Mouse (Mus musculus): ENCODE measurements at regions not wholly inside any gene's neighbourhood (a gene's known extent, or its start where the extent isn't known, plus 50 kb on each side); places are given as distances from the start of the nearest gene placed in this dataset.

DNA sequence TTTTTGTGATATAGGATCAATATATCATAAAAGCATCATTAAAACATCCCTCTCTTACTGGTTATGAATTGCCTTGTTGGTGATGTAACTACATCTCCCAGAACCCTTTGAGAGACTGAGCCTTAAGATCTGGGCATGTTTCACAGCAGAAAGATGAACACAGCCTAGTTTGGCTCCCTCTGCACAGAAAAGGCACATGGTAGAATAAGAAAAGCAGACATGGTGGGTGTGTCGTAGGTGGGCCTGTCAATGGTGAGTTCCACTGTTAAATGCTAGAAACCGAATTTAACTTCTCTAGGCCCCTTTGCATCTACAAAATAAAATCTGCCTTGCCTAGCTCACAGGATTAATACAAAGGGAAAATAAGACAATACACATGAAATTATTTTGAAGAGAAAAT, 343.3 kb upstream of the Smarca2 start:
- no peak overlapping the region for H3K9ac ChIP-seq (ENCODE audit: insufficient read depth, low read depth, low read length, poor library complexity, severe bottlenecking)
- no peak overlapping the region for H3K27ac ChIP-seq (ENCODE audit: insufficient read depth, low read depth, low read length, poor library complexity, severe bottlenecking)
- no peaks in the 10 kb centered on the region for H3K9me3 ChIP-seq (ENCODE audit: control insufficient read depth, insufficient read depth, low read depth, low read length)
- no peak overlapping the region for H3K4me3 ChIP-seq (ENCODE audit: insufficient read depth in 1 of 2, low read depth in 1 of 2, low read length in 2 of 2, poor library complexity in 1 of 2, severe bottlenecking in 1 of 2)
- in situ Hi-C loops (cut with MboI; ENCODE audit: low sequenced_read_pairs in 2 of 2, unreplicated experiment in 2 of 2): no loop called here
- no peak for DNase-seq (ENCODE audit: low read depth, low spot score)
- H3K36me3 ChIP-seq (ENCODE audit: control insufficient read depth, insufficient read depth, low read length, poor library complexity, severe bottlenecking): no peaks in the 10 kb centered on the region
- no peaks in the 10 kb centered on the region for H3K4me1 ChIP-seq (ENCODE audit: control insufficient read depth in 2 of 2, insufficient read depth in 2 of 2, low read length in 2 of 2, poor library complexity in 1 of 2)
- TF ChIP-seq ZNF384 (IDR thresholded peaks at IDR 0.05; ENCODE audit: low read depth, low read length) (no peak), HCFC1 (IDR thresholded peaks at IDR 0.05; ENCODE audit: borderline replicate concordance, insufficient read depth, low read length) (no peak), MAFK (IDR thresholded peaks at IDR 0.05; ENCODE audit: insufficient read depth, low read depth, low read length) (no peak), CHD2 (IDR thresholded peaks at IDR 0.05; ENCODE audit: low read depth, low read length) (no peak), ZC3H11A (IDR thresholded peaks at IDR 0.05; ENCODE audit: borderline replicate concordance, low read depth, low read length) (no peak)

DNA sequence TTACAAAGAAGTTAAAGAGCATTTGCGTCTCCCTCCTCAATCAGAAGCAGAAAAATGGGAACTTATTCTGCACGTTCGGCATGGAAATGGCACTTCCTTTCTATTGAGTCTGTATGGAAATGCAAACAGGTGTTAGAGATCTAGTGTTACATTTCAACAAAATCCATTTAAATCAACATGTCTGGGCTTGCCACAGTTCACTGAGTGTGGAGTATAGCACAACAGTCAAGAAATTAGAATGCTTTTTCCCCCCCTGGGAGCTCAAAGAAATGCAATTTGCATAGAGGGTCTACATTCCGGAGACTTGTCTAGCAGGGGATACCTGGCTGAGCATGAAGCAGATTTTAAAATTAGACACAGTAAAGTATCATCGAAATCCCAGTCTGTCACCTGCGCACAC, 308.5 kb upstream of the Smarca2 start:
- DNase-seq (ENCODE audit: low read depth, low spot score): no peak
- in situ Hi-C loops (cut with MboI; ENCODE audit: low sequenced_read_pairs in 2 of 2, unreplicated experiment in 2 of 2): no loop called here
- TF ChIP-seq ZC3H11A (IDR thresholded peaks at IDR 0.05; ENCODE audit: borderline replicate concordance, low read depth, low read length): no peak
- no peak for TF ChIP-seq MAFK (IDR thresholded peaks at IDR 0.05; ENCODE audit: insufficient read depth, low read depth, low read length)
- no peak for TF ChIP-seq ZNF384 (IDR thresholded peaks at IDR 0.05; ENCODE audit: low read depth, low read length)
- no peak for TF ChIP-seq HCFC1 (IDR thresholded peaks at IDR 0.05; ENCODE audit: borderline replicate concordance, insufficient read depth, low read length)
- TF ChIP-seq CHD2 (IDR thresholded peaks at IDR 0.05; ENCODE audit: low read depth, low read length): no peak
- Histone ChIP-seq H3K9me3 (ENCODE audit: control insufficient read depth, insufficient read depth, low read depth, low read length) (no peaks in the 10 kb centered on the region), H3K27ac (ENCODE audit: insufficient read depth, low read depth, low read length, poor library complexity, severe bottlenecking) (no peak overlapping the region), H3K4me3 (ENCODE audit: insufficient read depth in 1 of 2, low read depth in 1 of 2, low read length in 2 of 2, poor library complexity in 1 of 2, severe bottlenecking in 1 of 2) (no peak overlapping the region), H3K4me1 (ENCODE audit: control insufficient read depth in 2 of 2, insufficient read depth in 2 of 2, low read length in 2 of 2, poor library complexity in 1 of 2) (no peaks in the 10 kb centered on the region), H3K9ac (ENCODE audit: insufficient read depth, low read depth, low read length, poor library complexity, severe bottlenecking) (no peak overlapping the region), H3K36me3 (ENCODE audit: control insufficient read depth, insufficient read depth, low read length, poor library complexity, severe bottlenecking) (no peaks in the 10 kb centered on the region)

DNA sequence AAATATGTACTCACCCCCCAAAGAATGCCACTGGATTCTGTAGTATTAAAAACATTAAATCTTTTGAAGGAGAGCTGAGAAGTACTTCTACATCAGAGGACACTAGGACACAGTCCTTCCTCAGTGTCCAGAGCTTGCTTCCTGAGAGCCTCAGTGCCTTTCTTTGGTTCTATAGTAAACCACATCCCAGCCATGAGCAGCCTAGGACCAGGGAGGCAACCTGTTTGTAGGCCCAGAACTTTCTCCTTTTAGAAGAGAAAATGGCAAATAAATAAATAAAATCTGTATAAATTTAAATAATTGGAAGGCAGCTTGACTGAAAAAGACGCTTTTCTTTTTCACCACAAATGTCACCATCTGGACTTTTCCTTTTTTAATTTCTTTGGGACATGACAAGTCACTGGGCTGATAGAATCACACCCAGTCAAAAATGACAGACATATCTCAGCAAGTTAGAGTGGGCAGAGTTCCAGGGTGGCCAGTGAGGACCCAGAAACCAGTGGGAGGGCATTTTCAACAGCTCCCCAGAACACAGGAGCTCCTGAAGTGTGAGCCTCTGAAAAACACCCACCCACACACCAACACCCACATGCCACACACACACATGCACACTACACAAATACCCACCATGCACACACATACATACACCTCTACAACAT, 296.2 kb upstream of the Smarca2 start:
- Histone ChIP-seq H3K9ac (ENCODE audit: insufficient read depth, low read depth, low read length, poor library complexity, severe bottlenecking) (no peak overlapping the region), H3K27ac (ENCODE audit: insufficient read depth, low read depth, low read length, poor library complexity, severe bottlenecking) (no peak overlapping the region), H3K4me3 (ENCODE audit: insufficient read depth in 1 of 2, low read depth in 1 of 2, low read length in 2 of 2, poor library complexity in 1 of 2, severe bottlenecking in 1 of 2) (no peak overlapping the region), H3K9me3 (ENCODE audit: control insufficient read depth, insufficient read depth, low read depth, low read length) (no peaks in the 10 kb centered on the region), H3K4me1 (ENCODE audit: control insufficient read depth in 2 of 2, insufficient read depth in 2 of 2, low read length in 2 of 2, poor library complexity in 1 of 2) (no peaks in the 10 kb centered on the region), H3K36me3 (ENCODE audit: control insufficient read depth, insufficient read depth, low read length, poor library complexity, severe bottlenecking) (no peaks in the 10 kb centered on the region)
- DNase-seq (ENCODE audit: low read depth, low spot score): no peak
- no peak for TF ChIP-seq CHD2 (IDR thresholded peaks at IDR 0.05; ENCODE audit: low read depth, low read length)
- TF ChIP-seq MAFK (IDR thresholded peaks at IDR 0.05; ENCODE audit: insufficient read depth, low read depth, low read length): no peak
- no peak for TF ChIP-seq ZC3H11A (IDR thresholded peaks at IDR 0.05; ENCODE audit: borderline replicate concordance, low read depth, low read length)
- TF ChIP-seq HCFC1 (IDR thresholded peaks at IDR 0.05; ENCODE audit: borderline replicate concordance, insufficient read depth, low read length): no peak
- no peak for TF ChIP-seq ZNF384 (IDR thresholded peaks at IDR 0.05; ENCODE audit: low read depth, low read length)
- in situ Hi-C loops (cut with MboI; ENCODE audit: low sequenced_read_pairs in 2 of 2, unreplicated experiment in 2 of 2): no loop called here

DNA sequence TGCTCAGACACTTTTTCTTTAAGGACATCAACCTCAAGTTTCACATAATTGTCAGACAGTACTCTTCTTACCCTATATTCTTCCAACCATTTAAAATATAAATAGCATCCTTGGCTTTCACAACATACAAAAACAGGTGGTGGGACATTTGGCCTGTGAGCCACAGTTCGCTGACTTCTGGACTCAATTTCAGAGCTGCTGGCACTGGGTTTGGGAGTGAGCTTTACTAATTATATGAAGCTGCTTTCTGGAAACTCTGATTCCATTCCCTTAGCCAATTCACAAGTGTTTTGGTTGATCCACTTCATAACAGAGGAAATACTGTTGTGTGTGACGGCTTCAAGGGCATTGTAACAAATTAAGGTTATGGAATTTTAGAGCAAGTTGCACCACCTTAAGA, 285.9 kb upstream of the Smarca2 start:
- no peak overlapping the region for H3K4me3 ChIP-seq (ENCODE audit: insufficient read depth in 1 of 2, low read depth in 1 of 2, low read length in 2 of 2, poor library complexity in 1 of 2, severe bottlenecking in 1 of 2)
- in situ Hi-C loops (cut with MboI; ENCODE audit: low sequenced_read_pairs in 2 of 2, unreplicated experiment in 2 of 2): no loop called here
- no peak for DNase-seq (ENCODE audit: low read depth, low spot score)
- no peak for TF ChIP-seq MAFK (IDR thresholded peaks at IDR 0.05; ENCODE audit: insufficient read depth, low read depth, low read length)
- no peak for TF ChIP-seq HCFC1 (IDR thresholded peaks at IDR 0.05; ENCODE audit: borderline replicate concordance, insufficient read depth, low read length)
- no peak for TF ChIP-seq CHD2 (IDR thresholded peaks at IDR 0.05; ENCODE audit: low read depth, low read length)
- TF ChIP-seq ZNF384 (IDR thresholded peaks at IDR 0.05; ENCODE audit: low read depth, low read length): no peak
- TF ChIP-seq ZC3H11A (IDR thresholded peaks at IDR 0.05; ENCODE audit: borderline replicate concordance, low read depth, low read length): no peak
- no peaks in the 10 kb centered on the region for H3K9me3 ChIP-seq (ENCODE audit: control insufficient read depth, insufficient read depth, low read depth, low read length)
- H3K4me1 ChIP-seq (ENCODE audit: control insufficient read depth in 2 of 2, insufficient read depth in 2 of 2, low read length in 2 of 2, poor library complexity in 1 of 2): no peaks in the 10 kb centered on the region
- H3K9ac ChIP-seq (ENCODE audit: insufficient read depth, low read depth, low read length, poor library complexity, severe bottlenecking): no peak overlapping the region
- no peak overlapping the region for H3K27ac ChIP-seq (ENCODE audit: insufficient read depth, low read depth, low read length, poor library complexity, severe bottlenecking)
- no peaks in the 10 kb centered on the region for H3K36me3 ChIP-seq (ENCODE audit: control insufficient read depth, insufficient read depth, low read length, poor library complexity, severe bottlenecking)
